Mouse (Mus musculus) urinary bladder, postnatal 4 days (tissue): ENCODE measurements around the gene Gm28102.
"Not testable (repeated sequence)": the region's sequence is repeated elsewhere in the genome, so short reads cannot be mapped to it uniquely, and the experiment has no call there.

Experiments used
- DNase-seq, 2 experiments: peaks; one replicate each; pipeline ENCODE4 v3.0.0; 2021 to 2022; ENCODE audit warnings: low spot score in 2 of 2

The Gm28102 gene

DNA sequence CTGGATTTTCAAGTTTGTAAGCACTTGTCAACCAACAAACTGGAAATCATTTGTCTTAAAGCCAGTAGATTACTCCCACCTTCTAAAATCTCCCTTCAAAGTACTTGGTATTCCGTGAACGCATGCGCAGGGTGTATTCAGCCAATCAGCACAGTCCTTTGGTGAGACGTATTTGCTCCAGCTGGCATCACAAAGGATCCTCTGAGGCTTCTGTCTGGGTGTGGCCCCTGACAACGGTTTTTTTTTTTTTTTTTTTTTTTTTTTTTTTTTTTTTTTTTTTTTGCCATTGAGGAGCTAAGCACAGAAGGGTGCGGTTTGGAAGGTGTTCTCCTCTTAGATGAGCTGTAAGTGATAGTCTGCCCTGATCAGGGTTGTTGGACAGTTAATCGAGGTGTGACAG lies at the start of gene Gm28102:
Gene Gm28102, plus strand, starts transcription at position 301 of the 400 bp plus-strand sequence.
- not testable (repeated sequence) for DNase-seq
